Mouse (Mus musculus) megakaryocyte, embryonic 14.5 days (primary cell): Measurements from ENCODE around the gene Sox2.

Experiments
- FLI1 ChIP-seq: IDR thresholded peaks from 2 replicates; pipeline ENCODE4 v1.6.1; 2012; ENCODE audit warnings: low read length, inconsistent platforms, mixed read lengths
- GATA1 ChIP-seq: IDR thresholded peaks from 3 replicates; pipeline ENCODE4 v1.6.1; 2012; ENCODE audit warnings: mixed read lengths, low read length, inconsistent platforms, borderline replicate concordance

- TF ChIP-seq GATA1 (no peak), FLI1 (no peak)
Measured at GRCm38 (mm10) chr3:34649726-34650620, at the start of gene Sox2.
